Mouse (Mus musculus) CD4-positive, CD25-positive, alpha-beta regulatory T cell, adult 2 months (primary cell): ENCODE measurements around the gene Olfr68.
"Not testable (repeated sequence)": the region's sequence is repeated elsewhere in the genome, so short reads cannot be mapped to it uniquely, and the experiment has no call there.

Experiments used
- DNase-seq: peaks from one replicate; pipeline ENCODE4 v3.0.0-alpha.2; 2012; ENCODE audit warnings: low read depth, low spot score

The Olfr68 gene

DNA sequence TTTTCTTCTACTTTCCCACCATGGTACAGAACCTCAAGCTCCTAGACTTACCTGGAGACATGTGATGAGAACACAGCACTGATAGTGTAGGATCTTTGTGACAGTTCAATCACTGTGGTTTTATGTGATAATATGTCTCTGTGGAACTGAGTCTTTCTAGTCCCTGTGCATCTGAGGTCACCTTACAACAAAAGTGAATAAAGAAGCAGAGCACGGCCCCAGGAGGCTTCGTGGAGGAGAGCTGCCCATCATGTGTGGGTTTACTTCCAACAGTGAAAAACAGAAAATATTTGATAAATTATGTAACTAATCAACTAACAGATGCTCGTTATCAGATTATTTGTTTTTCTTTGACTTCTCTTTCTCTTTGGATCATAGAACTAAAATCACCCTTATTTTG is at the start of gene Olfr68:
Gene Olfr68 (minus strand): TSS at position 101 of the 400 bp plus-strand sequence.
- no peak for DNase-seq

DNA sequence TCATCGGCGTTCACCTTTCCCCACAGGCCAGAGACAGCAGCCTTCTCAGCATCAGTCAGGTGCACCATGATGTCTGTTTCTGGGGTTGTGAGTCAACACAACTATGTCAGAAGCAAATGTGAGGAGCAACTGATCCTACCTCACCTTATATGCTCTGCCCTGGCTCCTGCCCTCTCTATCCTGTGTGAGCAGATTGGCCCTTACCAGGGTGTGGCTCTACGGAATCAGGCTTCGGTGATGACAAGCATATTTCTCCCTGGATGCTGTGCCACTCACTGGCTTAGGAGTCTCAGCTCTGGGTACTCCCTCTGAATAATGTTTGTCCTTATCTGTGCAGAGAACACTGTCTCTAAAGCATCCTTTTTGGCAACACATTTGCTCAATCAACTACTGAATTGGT is 48.3 kb upstream of the Olfr68 start, which contains the start of gene Hbb-bs:
Gene Hbb-bs (minus strand): TSS at position 289 of the 400 bp plus-strand sequence.
- DNase-seq = no peak

DNA sequence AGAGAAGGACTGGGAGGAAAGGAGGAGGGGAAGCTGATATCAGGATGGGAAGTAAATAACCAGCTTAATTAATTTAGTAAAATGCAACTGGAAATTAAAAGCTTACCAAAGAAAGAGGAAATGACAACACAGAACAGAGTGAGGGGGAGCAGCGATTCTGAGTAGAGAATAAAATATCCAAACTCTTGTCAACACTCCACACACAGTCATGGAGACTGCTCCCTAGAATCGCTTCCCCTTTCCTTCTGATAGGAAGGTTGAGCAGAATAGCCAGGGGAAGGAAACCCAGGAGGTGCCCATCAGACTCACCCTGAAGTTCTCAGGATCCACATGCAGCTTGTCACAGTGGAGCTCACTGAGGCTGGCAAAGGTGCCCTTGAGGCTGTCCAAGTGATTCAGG is 47.6 kb upstream of the Olfr68 start:
- DNase-seq = not testable (repeated sequence)

DNA sequence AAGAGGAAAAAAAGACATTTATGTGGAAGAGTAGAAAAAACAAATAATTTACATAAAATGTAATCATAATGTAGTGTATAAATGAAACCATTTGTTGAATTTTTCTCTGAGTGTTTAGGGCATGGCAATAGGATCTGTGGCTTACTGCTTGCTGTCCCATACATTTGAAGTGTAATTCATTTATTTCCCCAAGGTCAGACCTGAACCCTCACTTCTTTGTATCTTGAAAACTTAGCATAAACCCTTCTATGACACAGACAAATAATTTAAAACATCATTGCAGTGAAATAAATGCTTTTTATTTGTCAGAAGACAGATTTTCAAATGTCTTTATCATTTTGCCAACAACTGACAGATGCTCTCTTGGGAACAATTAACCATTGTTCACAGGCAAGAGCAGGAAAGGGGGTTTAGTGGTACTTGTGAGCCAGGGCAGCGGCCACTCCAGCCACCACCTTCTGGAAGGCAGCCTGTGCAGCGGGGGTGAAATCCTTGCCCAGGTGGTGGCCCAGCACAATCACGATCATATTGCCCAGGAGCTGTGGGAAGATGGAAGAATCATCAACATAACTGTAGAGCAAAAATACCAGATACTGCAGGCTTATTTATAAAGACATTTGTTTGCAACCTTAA is 46.9 kb upstream of the Olfr68 start:
- no peak for DNase-seq

- no peak for DNase-seq
Measured at GRCm38 (mm10) chr7:103825536-103826254, 46.2 kb upstream of the Olfr68 start.

GRCm38 (mm10) chr7:103824597-103824996 is 45.1 kb upstream of the Olfr68 start:
- no peak for DNase-seq

DNA sequence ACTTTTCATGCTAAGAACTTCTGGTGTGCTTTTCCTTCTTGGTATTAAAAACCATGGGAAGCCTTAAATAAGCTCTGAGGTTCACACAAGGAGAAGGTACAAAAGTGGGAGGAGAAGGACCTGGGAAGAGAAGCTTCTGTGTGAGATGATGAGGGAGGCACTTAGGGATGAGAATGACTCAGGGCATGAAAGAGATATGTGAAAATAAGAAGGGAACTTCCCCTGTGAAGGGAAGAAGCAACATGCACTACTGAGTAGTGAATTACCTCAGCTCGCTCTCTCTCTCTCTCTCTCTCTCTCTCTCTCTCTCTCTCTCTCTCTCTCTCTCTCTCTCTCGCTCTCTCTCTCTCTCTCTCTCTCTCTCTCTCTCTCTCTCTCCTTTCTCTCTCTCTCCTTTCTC is 35.6 kb upstream of the Olfr68 start:
- DNase-seq = not testable (repeated sequence)

GRCm38 (mm10) chr7:103813766-103814165 is 34.3 kb upstream of the Olfr68 start, which contains the start of gene Hbb-bt:
Gene Hbb-bt, minus strand, starts transcription at chr7:103813996.
- no peak for DNase-seq

GRCm38 (mm10) chr7:103813152-103813551 is 33.7 kb upstream of the Olfr68 start:
- not testable (repeated sequence) for DNase-seq

GRCm38 (mm10) chr7:103812174-103812573 is 32.7 kb upstream of the Olfr68 start:
- DNase-seq = peak; percentile 14

GRCm38 (mm10) chr7:103811223-103811845 is 31.8 kb upstream of the Olfr68 start:
- DNase-seq = no peak

DNA sequence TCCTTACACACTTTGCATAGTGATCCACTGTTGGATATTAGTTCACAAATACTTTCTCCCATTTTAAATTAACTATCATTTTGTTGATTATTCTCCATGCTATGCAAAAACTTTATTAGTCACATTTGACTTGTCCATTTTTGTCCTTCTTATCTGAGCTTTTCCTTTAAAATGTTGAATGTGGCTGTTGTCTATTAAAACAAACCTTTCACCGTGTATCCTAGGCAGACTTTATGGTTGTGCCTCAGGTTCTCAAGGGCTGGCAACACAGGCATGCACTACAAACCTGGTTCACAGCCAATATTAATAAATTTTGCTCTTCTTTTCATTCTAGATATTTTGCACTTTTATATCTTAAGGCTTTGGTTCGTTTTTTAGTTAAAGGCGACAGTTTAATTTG is 31.2 kb upstream of the Olfr68 start:
- DNase-seq = no peak

- DNase-seq = no peak
Measured at GRCm38 (mm10) chr7:103810296-103810695, 30.8 kb upstream of the Olfr68 start.

DNA sequence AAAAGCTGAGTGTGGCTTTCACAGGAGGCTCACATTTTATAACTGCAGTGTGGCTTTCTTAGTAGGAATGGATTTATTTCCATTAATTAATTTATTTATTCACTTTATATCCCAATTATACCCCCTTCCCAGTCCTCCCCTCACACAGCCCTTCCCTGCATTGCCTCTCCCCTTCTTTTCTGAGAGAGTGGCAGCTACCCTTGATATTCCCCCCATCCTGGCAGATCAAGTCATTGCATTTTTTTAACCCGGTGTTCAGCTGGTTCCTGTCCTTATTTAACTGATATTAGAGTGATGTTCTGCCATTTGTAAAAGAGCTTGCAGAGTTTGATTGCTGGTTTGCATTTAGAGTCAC is 30.3 kb upstream of the Olfr68 start:
- DNase-seq = no peak

DNA sequence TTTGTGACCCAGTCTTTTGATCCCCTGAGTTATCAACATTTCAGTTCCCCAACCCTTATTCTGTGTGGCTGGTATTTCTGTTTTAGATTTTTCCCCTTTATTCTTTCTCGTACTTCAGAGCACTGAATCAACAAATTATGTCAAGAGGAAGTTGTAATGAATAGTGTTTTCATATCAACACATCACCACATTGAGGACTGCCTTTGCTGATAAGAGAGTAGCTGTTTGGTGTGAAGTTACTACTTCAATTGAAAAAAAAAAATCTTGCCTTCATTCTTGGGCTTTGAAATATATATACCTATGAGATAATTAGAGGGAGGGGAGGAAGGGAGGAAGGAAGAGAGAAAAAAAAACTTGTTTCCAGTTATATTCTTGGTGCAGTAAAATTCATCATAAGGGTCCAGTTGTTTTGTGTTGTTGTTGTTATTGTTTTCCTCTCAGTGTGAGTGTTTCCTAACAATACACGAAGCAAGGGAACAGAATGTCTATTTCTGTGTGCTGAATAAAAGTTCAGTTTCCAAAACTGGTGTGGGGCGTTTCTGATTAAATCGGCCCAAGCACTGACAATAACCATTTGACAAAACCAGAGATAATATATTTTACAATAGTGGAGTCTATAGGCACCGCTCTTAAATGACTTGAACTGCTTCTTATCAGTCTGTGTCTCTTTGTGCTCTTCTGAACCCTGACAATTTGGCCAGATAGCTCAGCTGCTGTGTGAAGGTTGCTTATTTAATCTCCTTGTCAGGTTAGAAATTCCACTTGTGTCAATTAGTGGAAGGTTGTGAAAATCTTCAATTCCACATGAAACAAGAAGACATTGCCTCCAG is 29.7 kb upstream of the Olfr68 start:
- DNase-seq = no peak

DNA sequence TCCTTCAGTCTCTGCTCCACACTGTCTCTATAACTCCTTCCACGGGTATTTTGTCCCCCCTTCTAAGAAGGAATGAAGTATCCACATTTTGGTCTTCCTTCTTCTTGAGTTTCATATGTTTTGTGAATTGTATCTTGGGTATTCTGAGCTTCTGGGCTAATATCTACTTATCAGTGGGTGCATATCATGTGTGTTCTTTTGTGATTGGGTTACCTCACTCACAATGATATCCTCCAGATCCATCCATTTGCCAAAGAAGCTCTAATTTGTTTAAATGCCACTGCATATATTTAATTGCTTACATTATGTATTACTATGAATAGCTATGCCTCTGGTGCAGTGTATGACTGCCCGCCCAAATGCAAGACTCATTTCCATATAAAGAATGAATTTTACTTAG is 28.6 kb upstream of the Olfr68 start:
- DNase-seq = not testable (repeated sequence)

DNA sequence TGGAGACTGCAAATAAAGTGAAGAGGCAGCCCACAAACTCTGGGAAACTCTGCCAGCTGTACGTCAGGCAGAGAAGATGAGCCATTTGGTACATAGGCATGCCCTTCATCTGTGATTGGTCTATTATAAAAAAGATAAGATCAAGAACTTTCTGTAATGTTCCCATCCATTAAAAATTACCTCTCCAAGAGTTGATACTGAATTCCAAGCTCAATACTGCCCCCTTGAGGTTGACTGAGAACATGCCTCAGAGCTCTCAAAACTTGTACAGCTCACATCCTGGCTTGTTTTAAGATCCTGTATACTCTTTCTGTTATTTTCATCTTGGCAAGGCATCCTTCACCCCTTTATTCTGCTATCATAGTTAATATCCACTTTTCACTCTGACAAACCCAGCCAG is 27.4 kb upstream of the Olfr68 start:
- DNase-seq = peak; percentile 68

GRCm38 (mm10) chr7:103792669-103793388 is 13.3 kb upstream of the Olfr68 start:
- peak; percentile 37 for DNase-seq

DNA sequence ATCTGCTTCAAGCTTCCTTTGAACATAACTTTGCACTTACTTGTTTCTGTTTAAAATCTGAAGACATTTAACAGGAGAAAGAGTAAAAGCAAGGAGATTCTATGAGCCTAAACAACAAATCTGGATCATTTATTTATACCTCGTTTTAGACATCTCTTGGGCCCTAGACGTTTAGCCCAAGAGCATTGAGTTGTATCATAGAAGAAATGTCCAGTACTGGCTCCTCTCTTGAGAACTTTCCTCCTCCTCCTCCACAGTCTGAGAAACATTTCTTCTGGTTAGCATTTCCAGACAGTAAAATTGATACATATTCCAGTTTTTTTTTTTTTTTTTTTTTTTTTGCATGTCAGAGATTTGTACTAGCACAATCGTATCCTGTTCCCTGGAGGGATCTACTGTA is 12.2 kb upstream of the Olfr68 start, which contains the start of gene Olfr67:
Gene Olfr67 (minus strand): TSS at position 101 of the 400 bp plus-strand sequence.
- DNase-seq = no peak

DNA sequence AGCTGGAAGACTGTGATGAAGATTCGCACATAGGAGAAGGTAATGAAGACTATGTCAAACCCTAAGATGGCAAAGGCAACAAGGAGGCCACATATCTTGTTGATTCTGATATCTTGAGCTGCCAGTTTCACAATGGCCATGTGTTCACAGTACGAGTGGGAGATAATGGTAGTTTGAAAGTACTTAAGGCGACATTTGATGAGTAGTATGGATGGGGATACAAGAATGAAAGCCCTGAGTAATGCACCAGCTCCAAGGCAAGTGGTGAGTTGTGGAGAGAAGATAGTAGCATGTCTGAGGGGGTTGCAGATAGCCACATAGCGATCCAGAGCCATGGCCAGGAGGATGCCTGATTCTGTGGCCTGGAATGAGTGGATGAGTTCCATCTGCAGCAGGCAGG is 1.8 kb downstream of the Olfr68 start:
- DNase-seq = not testable (repeated sequence)

DNA sequence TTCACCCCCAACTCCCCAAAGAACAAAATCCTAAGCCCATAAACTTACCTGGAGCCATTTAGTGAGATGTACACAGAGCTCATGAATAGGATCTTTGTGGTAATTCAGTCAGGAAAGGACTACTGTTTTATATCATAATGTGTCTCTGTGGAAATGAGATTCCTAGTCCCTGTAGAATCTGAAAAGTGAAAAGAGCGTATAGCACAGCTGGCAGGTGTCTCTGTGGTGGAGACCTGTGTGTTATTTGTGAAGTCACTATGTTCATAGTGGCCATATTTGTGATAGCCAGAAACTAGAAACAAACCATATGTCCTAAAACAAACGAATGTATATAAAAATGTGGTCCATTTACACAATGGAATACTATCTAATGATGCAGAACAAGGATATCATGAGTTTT is 8.0 kb downstream of the Olfr68 start, which contains the start of gene Olfr69:
Gene Olfr69 (minus strand): TSS at position 101 of the 400 bp plus-strand sequence.
- no peak for DNase-seq
